Mouse (Mus musculus) urinary bladder, postnatal 25 days (tissue): Measurements from ENCODE around the gene Blm.
"Not testable (repeated sequence)": the region's sequence is repeated elsewhere in the genome, so short reads cannot be mapped to it uniquely, and the experiment has no call there.

Experiments
- DNase-seq: peaks from one replicate; pipeline ENCODE4 v3.0.0; 2022; ENCODE audit warnings: low spot score

Gene Blm

GRCm38 (mm10) chr7:80531087-80531486, 3.8 kb downstream of the Blm start:
- DNase-seq: no peak

GRCm38 (mm10) chr7:80530646-80531045, 4.3 kb downstream of the Blm start:
- no peak for DNase-seq

GRCm38 (mm10) chr7:80526698-80527097, 8.2 kb downstream of the Blm start:
- DNase-seq: no peak

GRCm38 (mm10) chr7:80512408-80513085, 22.4 kb downstream of the Blm start:
- no peak for DNase-seq

GRCm38 (mm10) chr7:80507697-80508096, 27.2 kb downstream of the Blm start:
- not testable (repeated sequence) for DNase-seq

- no peak for DNase-seq
Measured at GRCm38 (mm10) chr7:80506007-80506406, 28.9 kb downstream of the Blm start.

GRCm38 (mm10) chr7:80504920-80505319, 30.0 kb downstream of the Blm start:
- no peak for DNase-seq

GRCm38 (mm10) chr7:80501006-80501405, 33.9 kb downstream of the Blm start:
- DNase-seq: no peak

GRCm38 (mm10) chr7:80500099-80500498, 34.8 kb downstream of the Blm start:
- DNase-seq: no peak

GRCm38 (mm10) chr7:80499190-80499962, 35.5 kb downstream of the Blm start:
- DNase-seq: no peak

- no peak for DNase-seq
Measured at GRCm38 (mm10) chr7:80496656-80497055, 38.3 kb downstream of the Blm start.

- DNase-seq: no peak
Measured at GRCm38 (mm10) chr7:80495210-80495609, 39.7 kb downstream of the Blm start.

- no peak for DNase-seq
Measured at GRCm38 (mm10) chr7:80491995-80492394, 42.9 kb downstream of the Blm start.

- DNase-seq: no peak
Measured at GRCm38 (mm10) chr7:80491086-80491485, 43.8 kb downstream of the Blm start.

- DNase-seq: no peak
Measured at GRCm38 (mm10) chr7:80490351-80490750, 44.6 kb downstream of the Blm start.

- DNase-seq: no peak
Measured at GRCm38 (mm10) chr7:80489445-80489844, 45.5 kb downstream of the Blm start.

- DNase-seq: no peak
Measured at GRCm38 (mm10) chr7:80487239-80487638, 47.7 kb downstream of the Blm start.

- DNase-seq: no peak
Measured at GRCm38 (mm10) chr7:80480097-80480496, 54.8 kb downstream of the Blm start.

- no peak for DNase-seq
Measured at GRCm38 (mm10) chr7:80473837-80474236, 61.1 kb downstream of the Blm start.

- DNase-seq: no peak
Measured at GRCm38 (mm10) chr7:80468851-80469250, 66.1 kb downstream of the Blm start.

- DNase-seq: no peak
Measured at GRCm38 (mm10) chr7:80467334-80467733, 67.6 kb downstream of the Blm start.

- DNase-seq: no peak
Measured at GRCm38 (mm10) chr7:80464831-80465230, 70.1 kb downstream of the Blm start.

- no peak for DNase-seq
Measured at GRCm38 (mm10) chr7:80461891-80462290, 73.0 kb downstream of the Blm start.

- DNase-seq: no peak
Measured at GRCm38 (mm10) chr7:80460892-80461291, 74.0 kb downstream of the Blm start.
